Mouse (Mus musculus): Measurements from ENCODE around the gene Aip.
A peak's percentile ranks its signal among the peaks of the same experiment; 100 is the strongest.

The Aip gene

GRCm38 (mm10) chr19:4113186-4113805 lies 12.4 kb downstream of the Aip start:
- peak; percentile 89 for DNase-seq (ENCODE audit: low spot score)

- DNase-seq (ENCODE audit: low spot score) = no peak
Measured at GRCm38 (mm10) chr19:4112063-4112960, 13.3 kb downstream of the Aip start.

- DNase-seq (ENCODE audit: low spot score) = no peak
Measured at GRCm38 (mm10) chr19:4108535-4108934, 17.1 kb downstream of the Aip start.

DNA sequence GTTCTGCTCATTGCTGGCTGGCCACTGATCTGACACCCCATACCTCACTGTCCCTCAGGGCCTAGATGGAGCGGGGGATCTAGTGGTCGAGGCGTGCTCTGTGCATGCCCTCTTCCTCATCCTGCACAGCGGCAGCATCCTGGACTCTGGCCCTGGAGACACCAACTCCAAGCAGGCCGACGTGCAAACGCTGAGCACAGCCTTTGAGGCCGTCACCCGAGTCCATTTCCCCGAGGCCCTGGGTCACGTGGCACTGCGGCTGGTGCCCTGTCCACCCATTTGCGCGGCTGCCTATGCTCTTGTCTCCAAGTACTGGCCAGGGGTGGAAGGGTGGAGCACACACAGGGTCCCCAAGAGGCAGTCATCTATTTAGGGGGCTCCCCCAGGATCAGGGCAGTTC lies 19.0 kb downstream of the Aip start:
- DNase-seq (ENCODE audit: low spot score) = no peak

GRCm38 (mm10) chr19:4104675-4105194 lies 20.9 kb downstream of the Aip start:
- no peak for DNase-seq (ENCODE audit: low spot score)

- DNase-seq (ENCODE audit: low spot score) = no peak
Measured at GRCm38 (mm10) chr19:4103792-4104191, 21.9 kb downstream of the Aip start.

DNA sequence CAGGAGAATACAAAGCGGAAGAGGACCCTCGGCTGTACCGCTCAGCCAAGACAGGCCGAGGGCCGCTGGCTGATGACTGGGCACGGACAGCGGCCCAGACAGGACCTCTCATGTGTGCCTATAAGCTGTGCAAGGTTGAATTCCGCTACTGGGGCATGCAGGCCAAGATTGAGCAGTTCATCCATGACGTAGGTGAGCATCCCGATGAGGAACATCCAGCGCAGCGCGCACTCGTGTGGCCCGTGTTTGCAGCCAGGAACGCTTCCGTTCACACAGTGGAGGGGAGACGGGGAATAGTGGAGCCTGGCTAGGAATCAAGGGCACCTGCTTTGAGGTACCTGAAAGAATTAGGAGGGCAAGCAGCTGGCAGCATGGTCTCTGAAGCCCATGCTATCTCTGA lies 22.4 kb downstream of the Aip start:
- DNase-seq (ENCODE audit: low spot score) = no peak

GRCm38 (mm10) chr19:4102626-4103025 lies 23.0 kb downstream of the Aip start:
- no peak for DNase-seq (ENCODE audit: low spot score)

- no peak for DNase-seq (ENCODE audit: low spot score)
Measured at GRCm38 (mm10) chr19:4102049-4102448, 23.6 kb downstream of the Aip start.

GRCm38 (mm10) chr19:4101466-4101865 lies 24.2 kb downstream of the Aip start:
- DNase-seq (ENCODE audit: low spot score) = no peak

- DNase-seq (ENCODE audit: low spot score) = no peak
Measured at GRCm38 (mm10) chr19:4100718-4101261, 24.9 kb downstream of the Aip start.

- DNase-seq (ENCODE audit: low spot score) = peak; percentile 85
Measured at GRCm38 (mm10) chr19:4099837-4100717, 25.6 kb downstream of the Aip start, which contains the start of gene Pitpnm1. Gene Pitpnm1 (plus strand): TSS chr19:4099998.

GRCm38 (mm10) chr19:4099056-4099455 lies 26.6 kb downstream of the Aip start:
- peak; percentile 96 for DNase-seq (ENCODE audit: low spot score)

GRCm38 (mm10) chr19:4098426-4098825 lies 27.2 kb downstream of the Aip start:
- DNase-seq (ENCODE audit: low spot score) = no peak

- peak; percentile 91 for DNase-seq (ENCODE audit: low spot score)
Measured at GRCm38 (mm10) chr19:4097441-4097825, 28.2 kb downstream of the Aip start.

GRCm38 (mm10) chr19:4096642-4097440 lies 28.8 kb downstream of the Aip start, which contains the start of gene Cdk2ap2:
Gene Cdk2ap2 (plus strand): TSS chr19:4097182.
- DNase-seq (ENCODE audit: low spot score) = peak; percentile 99

DNA sequence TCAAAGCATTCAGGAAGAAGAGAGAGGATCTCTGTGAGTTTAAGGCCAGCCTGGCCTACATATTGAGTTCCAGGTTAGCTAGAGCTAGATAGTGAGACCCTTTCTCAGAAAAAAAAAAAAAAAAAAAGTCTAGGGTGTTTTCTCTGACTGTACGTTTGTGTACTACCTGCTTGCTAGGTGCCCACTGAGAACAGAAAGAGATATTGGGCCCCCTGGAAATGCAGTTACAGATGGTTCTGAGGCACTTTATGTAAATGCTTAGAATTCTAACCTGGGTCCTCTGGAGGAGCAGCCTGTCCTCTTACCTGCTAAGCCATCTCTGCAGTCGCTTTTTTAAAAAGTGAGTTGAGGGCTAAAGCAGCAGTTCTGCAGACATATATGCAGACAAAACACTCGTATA lies 29.9 kb downstream of the Aip start:
- no peak for DNase-seq (ENCODE audit: low spot score)

GRCm38 (mm10) chr19:4094774-4095303 lies 30.8 kb downstream of the Aip start:
- DNase-seq (ENCODE audit: low spot score) = no peak

- DNase-seq (ENCODE audit: low spot score) = no peak
Measured at GRCm38 (mm10) chr19:4094348-4094747, 31.3 kb downstream of the Aip start.

- DNase-seq (ENCODE audit: low spot score) = no peak
Measured at GRCm38 (mm10) chr19:4093772-4094171, 31.9 kb downstream of the Aip start.

DNA sequence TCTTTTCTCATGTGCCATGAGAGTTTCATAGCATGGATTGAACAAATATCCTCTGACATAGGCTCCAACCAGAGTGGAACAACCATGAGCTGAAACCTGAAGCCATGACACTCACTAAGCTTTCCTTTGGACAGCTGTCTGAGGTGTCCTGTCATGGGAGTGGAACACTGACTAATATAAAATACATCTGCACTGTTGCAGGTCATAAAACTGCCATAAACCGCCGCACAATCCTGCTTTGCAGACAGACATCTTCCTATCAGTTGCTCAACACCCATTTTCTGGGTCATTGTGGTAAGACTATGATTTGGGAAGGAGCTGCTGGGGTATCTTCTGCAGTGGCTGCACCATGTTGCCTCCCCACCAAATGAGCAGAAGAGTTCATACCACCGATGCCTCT lies 32.9 kb downstream of the Aip start:
- DNase-seq (ENCODE audit: low spot score) = no peak
